Mouse (Mus musculus): ENCODE results near the gene Lrsam1.
"Not testable (repeated sequence)": the region's sequence is repeated elsewhere in the genome, so short reads cannot be mapped to it uniquely, and the experiment has no call there.

Gene Lrsam1

DNA sequence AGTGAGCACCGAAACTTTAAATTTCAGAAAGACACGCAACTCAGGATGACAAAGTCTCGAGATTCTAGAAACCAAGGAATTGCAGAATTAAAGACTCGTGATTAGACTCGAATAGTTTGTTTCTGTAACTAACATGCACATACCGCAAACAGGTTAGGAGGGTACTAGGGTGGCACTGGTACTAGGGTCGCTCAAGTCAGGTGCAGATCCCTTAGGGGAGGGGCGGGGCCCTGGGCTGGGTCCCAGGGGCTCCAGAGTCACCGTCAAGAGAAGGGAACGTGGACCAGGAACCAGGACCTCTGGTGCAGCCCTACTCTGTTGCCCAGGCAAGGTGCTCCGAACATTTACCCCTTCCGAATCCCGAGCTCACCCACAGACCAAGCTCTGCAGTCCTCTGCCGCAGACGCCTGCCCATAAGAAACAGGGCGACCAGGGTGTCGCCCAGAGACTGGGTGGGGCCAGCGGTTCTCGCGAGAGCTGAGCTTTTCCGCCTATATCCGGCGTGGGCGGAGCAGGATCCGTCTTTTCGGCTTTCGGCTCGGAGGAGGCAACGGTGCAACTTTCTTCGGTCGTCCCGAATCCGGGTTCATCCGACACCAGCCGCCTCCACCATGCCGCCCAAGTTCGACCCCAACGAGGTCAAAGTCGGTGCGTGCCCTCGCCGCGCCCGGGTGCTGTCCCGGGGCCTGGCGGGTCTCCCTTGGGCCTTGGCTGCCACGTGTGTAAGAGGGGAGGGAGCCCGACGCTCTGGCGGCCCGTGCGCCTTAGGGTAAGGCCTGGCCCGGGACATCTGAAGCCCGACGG lies at the start of gene Lrsam1, which contains the start of gene Rpl12:
TSS of gene Lrsam1 (minus strand) at position 423 of the 804 bp plus-strand sequence.
TSS of gene Rpl12 (plus strand) at position 368 of the 804 bp plus-strand sequence.
- peak; percentile 95 for DNase-seq (ENCODE audit: low read depth, low spot score)

DNA sequence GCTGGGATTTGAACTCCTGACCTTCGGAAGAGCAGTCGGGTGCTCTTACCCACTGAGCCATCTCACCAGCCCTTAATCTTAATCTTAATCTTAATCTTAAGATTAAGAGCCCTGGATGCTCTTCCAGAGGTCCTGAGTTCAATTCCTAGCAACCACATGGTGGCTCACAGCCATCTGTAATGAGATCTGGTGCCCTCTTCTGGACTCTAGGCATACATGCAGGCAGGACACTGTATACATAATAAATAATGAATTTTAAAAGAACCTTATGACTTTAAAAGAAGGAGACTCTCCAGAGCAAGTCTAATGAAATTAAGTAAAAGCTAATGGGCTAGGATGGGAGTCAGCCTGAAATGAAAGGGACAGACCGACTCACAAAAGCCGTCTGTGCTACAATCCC lies 47.6 kb upstream of the Lrsam1 start:
- not testable (repeated sequence) for DNase-seq (ENCODE audit: low read depth, low spot score)

DNA sequence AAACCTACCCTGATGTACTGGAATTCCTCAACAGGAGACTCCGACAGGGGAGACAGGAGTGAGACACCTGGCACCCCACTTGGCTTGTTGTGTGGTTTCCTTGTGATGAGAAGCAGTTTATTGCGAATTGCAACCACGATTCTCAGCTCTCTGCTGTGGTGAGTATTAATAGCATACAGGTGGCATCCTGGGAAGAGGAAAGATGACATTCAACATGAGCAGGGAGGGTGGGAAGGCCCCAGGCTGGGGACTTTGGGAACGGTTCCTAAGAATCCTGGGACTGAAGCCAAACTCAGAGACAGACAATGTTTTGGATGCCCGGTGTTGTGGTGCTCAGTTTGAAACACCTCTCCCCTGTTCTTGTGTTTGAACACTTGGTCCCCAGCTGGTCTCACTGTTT lies 43.6 kb upstream of the Lrsam1 start:
- no peak for DNase-seq (ENCODE audit: low read depth, low spot score)

DNA sequence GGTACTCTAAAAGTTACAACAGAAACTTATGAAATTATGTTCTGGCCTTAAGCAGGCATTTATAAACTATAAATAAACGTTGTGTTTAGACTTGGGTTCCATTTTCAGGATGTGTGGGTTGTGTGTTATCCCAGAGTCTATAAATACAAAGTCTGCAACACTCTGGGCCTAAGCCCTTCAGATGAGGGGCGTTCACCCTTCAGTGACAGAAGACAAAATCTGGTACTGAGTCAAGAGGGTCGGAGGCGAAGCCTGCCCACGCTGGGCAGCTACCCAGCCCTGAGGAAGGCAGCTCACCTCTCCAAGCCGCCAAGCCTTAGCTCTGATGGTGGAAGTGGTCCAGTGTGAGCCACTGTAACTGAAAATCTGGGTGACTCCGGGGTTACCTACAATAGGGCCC lies 40.7 kb upstream of the Lrsam1 start:
- no peak for DNase-seq (ENCODE audit: low read depth, low spot score)

DNA sequence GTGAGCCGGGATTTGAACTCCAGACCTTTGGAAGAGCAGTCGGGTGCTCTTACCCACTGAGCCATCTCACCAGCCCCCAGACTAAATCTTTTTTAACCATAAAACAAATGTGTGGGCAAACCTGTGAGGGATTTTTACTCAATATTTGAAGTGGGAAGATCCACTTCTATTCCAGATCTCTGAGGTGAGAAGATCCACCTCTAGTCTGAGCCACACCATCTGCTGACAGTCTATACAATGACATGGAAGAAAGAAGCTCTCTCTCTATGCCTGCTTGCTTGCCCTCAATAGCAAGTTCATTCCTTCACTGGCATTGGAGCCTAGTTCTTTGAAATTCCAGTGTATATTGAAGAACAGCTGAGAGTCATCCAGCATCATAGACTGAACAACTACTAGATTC lies 38.3 kb upstream of the Lrsam1 start:
- no peak for DNase-seq (ENCODE audit: low read depth, low spot score)

DNA sequence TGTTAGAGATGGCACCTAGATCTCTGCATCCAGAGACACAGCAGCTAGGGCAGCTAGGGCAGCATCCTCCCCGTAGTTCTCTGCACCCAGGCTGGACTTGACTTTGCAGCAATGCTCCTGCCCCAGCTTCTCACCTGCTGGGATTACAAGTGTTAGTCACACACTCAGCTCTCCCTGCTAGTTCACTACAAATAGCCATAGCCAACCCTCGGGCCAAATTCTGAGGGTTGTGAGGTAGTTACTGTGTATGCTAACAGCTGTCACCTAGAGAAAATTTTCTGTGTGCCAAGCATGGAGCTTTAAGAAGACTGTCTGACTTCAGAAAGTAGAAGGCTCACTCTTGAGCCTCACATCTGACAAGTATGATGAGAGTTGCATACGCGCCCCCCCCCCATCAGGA lies 36.4 kb upstream of the Lrsam1 start:
- no peak for DNase-seq (ENCODE audit: low read depth, low spot score)

DNA sequence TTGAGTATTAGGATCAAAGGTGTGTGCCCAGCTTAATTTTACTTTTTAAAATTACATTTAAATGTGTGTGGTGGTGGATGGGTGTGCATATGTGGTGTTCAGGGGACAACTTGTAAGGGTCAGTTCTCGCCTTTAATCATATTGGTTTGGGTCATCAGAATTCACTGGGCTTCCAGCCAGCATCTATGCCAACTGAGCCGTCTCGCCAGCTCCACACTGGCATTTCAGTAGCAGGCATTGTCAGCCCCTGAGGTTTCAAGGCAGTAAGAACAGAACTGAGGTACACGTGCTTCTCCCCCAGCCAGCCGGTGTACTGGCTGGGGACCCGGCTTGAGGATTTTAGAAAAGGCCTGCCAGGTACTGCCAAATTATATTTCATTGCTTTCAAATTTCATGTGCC lies 35.7 kb upstream of the Lrsam1 start:
- DNase-seq (ENCODE audit: low read depth, low spot score): no peak

DNA sequence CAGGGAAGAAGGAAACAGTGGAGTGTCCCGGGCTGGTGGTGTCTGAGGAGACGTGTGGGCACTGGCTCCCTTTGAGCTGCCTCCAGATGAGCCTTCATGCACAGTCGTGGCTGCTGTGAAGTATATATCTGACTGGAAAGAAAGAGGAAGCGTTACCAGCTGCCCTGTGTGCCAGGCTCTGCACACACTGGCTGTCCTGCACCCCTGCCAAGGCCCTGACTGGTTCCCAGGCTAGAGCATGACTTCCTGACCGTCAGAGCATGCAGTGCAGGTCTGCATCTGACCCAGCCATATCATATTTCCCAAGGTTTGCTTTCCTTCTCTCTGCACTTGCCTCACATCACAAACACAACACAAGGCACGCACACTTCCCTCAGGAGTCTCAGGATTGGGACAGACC lies 30.7 kb upstream of the Lrsam1 start:
- no peak for DNase-seq (ENCODE audit: low read depth, low spot score)

DNA sequence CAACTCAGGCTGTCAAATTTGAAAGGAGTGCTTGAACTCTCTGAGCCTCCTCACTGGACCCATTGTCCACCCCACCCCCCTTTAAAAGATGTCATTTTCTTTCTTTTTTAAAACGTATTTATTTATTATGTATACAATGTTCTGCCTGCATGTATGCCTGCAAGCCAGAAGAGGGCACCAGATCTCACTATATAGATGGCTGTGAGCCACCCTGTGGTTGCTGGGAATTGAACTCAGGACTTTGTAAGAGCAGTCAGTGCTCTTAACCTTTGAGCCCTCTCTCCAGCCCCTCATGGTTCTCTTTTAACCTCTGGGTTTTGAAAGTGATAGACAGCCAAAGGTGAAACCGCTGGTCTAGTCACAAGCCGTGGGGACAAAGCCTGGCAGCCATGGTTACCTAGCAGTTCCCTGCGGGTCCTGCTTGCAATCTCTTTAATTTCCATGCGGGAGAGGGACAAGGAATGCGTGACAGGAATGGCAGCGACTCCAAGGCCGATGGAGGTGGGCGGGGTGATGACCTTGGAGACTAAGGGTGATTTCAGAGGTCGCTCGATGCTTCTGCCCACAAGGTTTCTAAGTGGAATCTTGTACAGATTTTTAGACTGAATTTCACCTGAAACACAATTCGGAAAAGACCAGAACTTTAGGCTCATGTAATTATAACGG lies 28.9 kb upstream of the Lrsam1 start:
- no peak for DNase-seq (ENCODE audit: low read depth, low spot score)

DNA sequence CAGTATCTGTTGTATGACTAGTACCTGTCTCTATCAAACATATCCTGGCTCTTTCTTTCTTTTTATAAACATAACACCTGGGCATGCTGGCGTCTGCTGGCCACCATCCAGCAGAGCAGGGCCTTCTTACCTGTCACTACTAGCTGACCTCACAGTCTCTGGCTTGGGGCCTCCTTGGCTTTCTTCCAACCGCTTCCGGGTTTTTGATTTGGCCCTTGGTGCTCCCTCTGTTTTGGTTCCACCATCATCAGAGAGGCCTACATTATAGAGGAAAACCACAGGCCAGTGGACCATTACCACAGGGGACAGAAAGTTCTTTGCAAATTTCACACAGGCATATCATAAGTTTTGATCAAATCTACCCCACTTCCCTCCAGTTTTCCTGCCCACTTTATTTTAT lies 28.0 kb upstream of the Lrsam1 start:
- no peak for DNase-seq (ENCODE audit: low read depth, low spot score)

DNA sequence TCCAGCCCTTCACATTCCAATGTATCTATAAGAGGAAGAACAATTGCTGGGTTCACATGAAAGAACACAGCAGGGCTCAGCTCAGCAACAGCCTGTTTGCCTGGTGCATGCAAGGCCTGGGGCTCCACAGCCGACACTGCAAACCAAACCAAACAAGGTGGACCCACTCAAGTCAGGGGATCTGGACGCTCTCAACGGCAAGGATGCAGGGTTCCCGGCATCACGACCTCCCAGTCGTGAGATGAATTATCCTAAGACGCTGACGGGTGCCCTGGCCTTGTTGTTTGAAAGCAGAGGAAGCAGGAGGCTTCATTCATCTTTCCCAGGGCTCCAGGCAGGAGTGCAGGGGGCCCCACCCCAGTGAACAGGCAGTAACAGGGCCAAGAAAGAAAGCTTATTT lies 24.4 kb upstream of the Lrsam1 start:
- no peak for DNase-seq (ENCODE audit: low read depth, low spot score)

DNA sequence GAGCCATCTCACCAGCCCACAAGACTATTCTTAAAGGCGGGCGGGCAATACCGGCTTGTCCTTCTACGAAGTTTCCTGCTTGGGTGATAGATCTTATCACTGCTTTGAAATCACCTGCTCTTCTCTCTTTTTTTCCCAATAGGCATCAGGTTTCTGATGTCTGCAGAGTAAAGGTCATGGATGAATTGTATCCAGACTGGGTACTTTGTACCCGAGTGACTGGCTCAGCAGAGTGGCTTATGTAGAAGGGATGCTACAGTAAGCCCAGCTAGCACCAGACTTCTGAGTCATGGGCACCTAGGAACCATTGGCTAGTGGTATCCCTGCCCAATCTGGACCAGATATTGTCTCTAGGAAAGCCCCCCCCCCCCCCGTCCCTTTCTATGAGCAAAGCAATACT lies 22.2 kb upstream of the Lrsam1 start:
- DNase-seq (ENCODE audit: low read depth, low spot score): no peak

DNA sequence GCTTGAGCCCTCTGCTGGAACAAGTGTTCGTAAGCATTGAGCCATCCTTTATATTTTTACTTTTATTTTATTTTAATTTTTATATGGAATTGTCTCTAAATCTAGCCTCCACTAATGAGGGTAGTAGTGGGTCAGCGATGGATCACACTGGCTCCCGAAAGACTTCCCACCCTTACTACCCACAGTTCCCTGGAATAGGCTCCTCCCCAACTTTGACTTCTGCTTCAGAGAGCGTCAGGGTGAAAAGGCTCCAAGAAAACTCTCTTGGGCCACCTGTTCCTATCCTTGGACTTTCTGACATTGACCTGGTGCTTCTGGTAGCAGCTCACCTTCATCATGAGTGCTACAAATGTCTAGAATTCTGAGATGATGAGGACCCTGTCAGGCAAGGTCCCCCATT lies 21.3 kb upstream of the Lrsam1 start:
- no peak for DNase-seq (ENCODE audit: low read depth, low spot score)

DNA sequence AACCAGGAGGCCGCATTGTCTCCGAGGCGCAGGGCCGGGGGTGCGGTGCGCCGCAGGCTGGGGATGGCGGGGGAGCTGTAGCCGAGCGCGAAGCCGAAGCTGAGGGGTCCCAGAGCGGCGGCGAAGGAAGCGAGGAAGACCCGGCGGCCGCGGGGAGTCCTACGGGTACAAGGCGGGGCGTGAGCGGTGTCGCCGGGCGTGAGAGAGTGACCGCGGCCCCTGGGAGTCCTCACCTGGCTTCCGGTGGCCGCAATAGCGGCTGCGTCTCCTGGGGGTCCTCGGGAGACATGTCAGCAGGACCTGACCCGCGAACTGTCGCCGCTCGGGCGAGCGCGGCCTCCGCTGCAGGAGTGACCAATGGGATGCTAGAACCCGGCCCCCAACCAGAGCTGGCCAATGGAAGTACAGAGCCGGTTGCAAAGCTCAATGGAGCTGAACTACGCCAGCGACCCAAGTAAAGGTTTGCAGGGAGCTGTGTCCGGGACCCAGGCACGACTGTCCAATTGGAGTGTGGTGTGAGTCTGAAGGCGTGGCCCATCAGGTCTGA lies 20.4 kb upstream of the Lrsam1 start, which contains the start of gene Slc2a8:
TSS of gene Slc2a8 (minus strand) at position 359 of the 547 bp plus-strand sequence.
- DNase-seq (ENCODE audit: low read depth, low spot score): peak; percentile 95

DNA sequence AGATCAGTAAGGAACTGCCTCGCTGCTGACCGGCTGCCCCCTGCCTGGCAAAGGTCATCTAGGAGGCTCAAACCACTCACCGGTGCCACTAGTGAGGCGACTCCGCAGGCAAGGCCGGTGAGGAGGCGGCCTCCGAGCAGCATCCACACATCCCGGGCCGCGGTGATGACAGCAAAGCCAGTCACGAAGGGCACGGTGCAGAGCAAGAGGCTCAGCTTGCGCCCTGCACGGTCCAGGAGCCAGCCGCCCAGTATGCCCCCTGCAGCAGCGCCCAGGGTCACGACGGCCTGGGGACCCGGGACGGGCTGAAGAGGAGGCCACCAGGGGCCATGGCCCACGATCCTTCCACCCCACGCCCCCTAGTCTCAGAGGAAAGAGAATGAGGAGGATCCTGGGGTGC lies 19.9 kb upstream of the Lrsam1 start:
- no peak for DNase-seq (ENCODE audit: low read depth, low spot score)

DNA sequence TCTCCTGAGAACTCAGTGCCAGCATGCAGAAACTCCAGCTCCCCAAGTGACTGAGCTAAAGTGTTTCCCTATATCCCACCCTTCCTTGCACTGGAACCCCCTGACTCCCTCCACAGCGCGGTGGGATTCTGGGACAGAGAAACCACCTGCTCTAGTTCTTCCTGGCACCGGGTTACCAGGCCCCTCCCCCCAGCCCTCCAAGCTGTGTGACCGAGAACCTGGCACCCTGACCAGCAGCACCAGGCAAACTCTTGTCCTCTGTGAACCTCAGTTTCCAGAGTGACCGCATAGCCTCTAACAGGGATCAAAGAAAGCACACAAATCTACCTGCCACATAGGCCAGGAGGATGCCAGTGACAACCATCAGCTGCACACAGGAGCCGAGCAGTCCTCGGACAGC lies 18.3 kb upstream of the Lrsam1 start:
- no peak for DNase-seq (ENCODE audit: low read depth, low spot score)

DNA sequence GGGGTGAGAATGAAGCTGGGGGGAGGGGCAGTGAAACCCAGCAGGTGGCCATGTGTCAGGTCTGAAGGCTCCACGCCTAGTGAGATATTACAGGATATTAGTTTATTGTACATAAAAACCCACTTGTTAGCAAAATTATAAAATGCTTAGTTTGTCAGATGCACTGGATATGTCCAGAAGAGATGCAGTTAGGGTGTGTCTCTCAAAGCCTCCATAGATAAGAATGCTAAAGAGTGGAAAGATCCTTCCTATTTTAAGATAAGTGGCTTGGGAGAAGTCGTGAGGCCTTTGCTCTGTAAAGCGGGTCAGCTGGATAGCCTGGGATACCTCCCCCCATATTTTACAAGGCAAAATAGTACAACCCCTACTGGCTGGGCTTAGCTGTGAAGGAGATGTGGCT lies 17.3 kb upstream of the Lrsam1 start:
- DNase-seq (ENCODE audit: low read depth, low spot score): no peak

DNA sequence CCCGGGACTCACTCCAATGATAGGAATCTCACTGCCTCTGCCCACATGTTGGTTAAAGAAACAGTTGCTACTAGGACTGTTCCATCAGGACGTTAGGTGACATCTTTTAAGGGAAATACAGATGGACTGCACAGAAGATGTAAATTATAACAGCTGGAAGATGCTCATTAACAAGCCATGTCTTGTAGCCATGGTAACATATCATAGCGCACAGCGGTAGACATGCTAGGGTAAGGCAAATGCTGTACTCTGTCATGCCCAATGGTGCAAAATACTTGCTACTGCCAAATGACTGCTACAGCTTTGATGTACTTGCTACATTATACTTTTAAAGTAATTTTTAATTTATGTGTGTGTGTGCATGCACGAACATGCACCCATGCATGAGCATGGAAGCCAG lies 15.7 kb upstream of the Lrsam1 start:
- DNase-seq (ENCODE audit: low read depth, low spot score): no peak

DNA sequence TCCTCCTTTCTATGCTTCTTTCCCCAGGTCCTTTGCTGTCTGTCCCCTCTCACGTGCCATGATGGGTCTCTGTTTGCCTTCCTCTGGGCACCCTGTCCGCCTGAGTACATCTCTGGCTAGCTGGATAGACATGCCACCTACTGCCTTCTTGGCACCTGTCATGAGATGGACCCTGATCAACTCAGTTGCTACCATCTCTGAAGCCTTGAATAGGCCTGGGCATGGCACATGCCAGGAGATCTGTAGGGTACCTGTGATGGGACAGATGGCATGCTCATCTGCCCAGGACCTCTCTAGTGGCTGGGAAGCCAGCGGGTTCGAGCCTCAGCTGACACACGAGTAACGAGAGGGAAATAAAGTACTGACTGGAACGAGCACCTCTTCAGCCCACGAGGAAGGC lies 12.8 kb upstream of the Lrsam1 start:
- DNase-seq (ENCODE audit: low read depth, low spot score): no peak

DNA sequence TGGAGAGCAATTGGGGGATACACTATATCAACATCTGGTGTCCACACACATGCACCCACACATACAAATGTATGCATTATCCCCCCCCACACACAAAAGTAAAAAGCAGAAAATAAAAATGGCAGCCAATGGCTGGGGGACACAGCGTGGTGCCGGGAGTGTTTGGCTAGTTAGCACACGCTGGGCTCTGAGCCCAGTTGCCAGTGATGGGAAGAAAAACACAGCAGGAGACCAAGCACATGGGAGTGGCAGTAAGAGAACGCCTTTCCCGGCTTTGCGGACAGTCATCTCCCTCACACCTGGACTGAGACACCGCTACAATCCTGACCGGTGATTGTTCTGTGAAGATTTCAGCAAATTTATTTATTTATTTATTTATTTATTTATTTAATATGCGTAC lies 9.8 kb upstream of the Lrsam1 start:
- DNase-seq (ENCODE audit: low read depth, low spot score): no peak

DNA sequence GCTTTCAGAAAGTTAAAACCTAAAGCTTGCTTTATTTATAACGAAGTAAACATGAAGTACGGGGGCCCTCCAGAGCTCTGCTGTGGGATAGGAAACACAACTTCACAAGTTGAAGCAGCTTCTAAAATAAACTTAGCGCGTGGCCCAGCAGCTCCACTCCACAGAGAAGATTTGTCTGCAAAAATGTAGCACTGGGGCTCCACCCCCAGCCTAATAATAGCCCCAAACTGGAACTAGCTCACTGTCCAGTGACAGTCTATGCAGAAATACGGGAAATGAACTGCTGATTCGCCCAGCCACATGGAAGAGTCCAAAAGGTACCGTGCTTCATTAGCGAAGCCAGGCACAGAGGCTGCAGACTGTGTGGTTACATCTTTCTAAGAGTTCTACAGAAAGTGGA lies 7.9 kb upstream of the Lrsam1 start:
- no peak for DNase-seq (ENCODE audit: low read depth, low spot score)

DNA sequence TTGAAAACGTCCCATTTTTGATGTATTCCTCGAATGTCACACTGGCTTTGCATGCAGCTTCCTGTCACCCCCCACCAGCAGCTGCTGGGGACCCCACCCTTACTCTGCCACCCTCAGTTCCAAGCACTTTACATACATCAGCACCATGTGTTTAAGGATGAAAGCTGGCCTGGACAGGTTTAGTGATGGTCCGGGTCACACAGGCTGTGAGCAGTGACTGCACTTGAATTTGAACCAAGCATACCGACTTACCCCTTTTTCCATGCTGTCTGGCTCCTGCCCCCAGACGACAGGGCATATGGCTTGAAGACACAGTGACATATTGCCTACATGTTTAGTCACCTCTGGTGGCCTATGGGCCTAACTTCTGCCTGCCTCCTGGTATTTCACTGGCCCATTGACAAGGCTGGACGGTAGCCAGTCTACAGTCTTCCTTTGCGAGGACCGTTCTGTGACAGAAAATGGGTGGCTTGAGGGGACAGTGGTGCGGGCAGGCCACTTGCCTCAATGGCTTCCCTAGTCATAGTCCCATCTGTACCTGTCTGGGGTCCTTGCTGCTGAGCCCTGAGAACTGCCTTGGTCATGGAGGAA lies 6.7 kb upstream of the Lrsam1 start:
- DNase-seq (ENCODE audit: low read depth, low spot score): no peak

Measured in mesoderm, embryonic 11.5 days (tissue).